Mouse (Mus musculus): ENCODE data around the gene Slc45a3. TPM values are rescaled to one million over a fixed set of nuclear protein-coding genes. Genes with fewer than 3 reads are reported as not detected.

The Slc45a3 gene
- 5.1 and 5.4 TPM in 2 replicates for polyA plus RNA-seq (2015; fragmentation: Nextera tagmentation; extraction: Ambion mirVana)

GRCm38 (mm10) chr1:131962606-131963084 is at the start of gene Slc45a3:
Gene Slc45a3, plus strand, starts transcription at chr1:131962967.
- peaks cover 15% of the 10 kb centered on the region for H3K4me1 ChIP-seq (ENCODE audit: control insufficient read depth, insufficient read depth, low read length)
- peak; percentile 62 for ATAC-seq (replicated peaks; ENCODE audit: extremely low read depth, insufficient read depth, low FRiP score)
- peak within 1 kb of the TSS; percentile 83 for H3K4me3 ChIP-seq (ENCODE audit: low read length)
- H3K36me3 ChIP-seq (ENCODE audit: control insufficient read depth, insufficient read depth): no peaks in the 10 kb centered on the region
- WGBS: 1% methylated on average over 33 of the region's 35 CpGs
- H3K4me2 ChIP-seq (ENCODE audit: low read depth, low read length): peak within 1 kb of the TSS; percentile 92
- peak within 1 kb of the TSS; percentile 51 for H3K27ac ChIP-seq (ENCODE audit: low read length)
- H3K27me3 ChIP-seq (ENCODE audit: control insufficient read depth, insufficient read depth, low read length): peaks cover 35% of the 10 kb centered on the region
- H3K9me3 ChIP-seq (replicated peaks; ENCODE audit: control insufficient read depth, low read length): no peaks in the 10 kb centered on the region
- H3K9ac ChIP-seq (ENCODE audit: low read length): peak within 1 kb of the TSS; percentile 78

- no peak overlapping the region for H3K4me3 ChIP-seq (ENCODE audit: low read length)
- H3K9ac ChIP-seq (ENCODE audit: low read length): no peak overlapping the region
- peaks cover 34% of the 10 kb centered on the region for H3K36me3 ChIP-seq (ENCODE audit: control insufficient read depth, insufficient read depth)
- H3K27me3 ChIP-seq (ENCODE audit: control insufficient read depth, insufficient read depth, low read length): no peaks in the 10 kb centered on the region
- no peak overlapping the region for H3K27ac ChIP-seq (ENCODE audit: low read length)
- H3K4me2 ChIP-seq (ENCODE audit: low read depth, low read length): no peak overlapping the region
- H3K4me1 ChIP-seq (ENCODE audit: control insufficient read depth, insufficient read depth, low read length): peaks cover 13% of the 10 kb centered on the region
- 60% methylated on average over 6 of the region's 6 CpGs for WGBS
- H3K9me3 ChIP-seq (replicated peaks; ENCODE audit: control insufficient read depth, low read length): no peaks in the 10 kb centered on the region
- no peak for ATAC-seq (replicated peaks; ENCODE audit: extremely low read depth, insufficient read depth, low FRiP score)
These were observed 45.1 kb upstream of the Slc45a3 start for GRCm38 (mm10) chr1:131917634-131918033.

GRCm38 (mm10) chr1:131919052-131919451 is 43.7 kb upstream of the Slc45a3 start:
- ATAC-seq (replicated peaks; ENCODE audit: extremely low read depth, insufficient read depth, low FRiP score): no peak
- Histone ChIP-seq H3K9me3 (replicated peaks; ENCODE audit: control insufficient read depth, low read length) (no peaks in the 10 kb centered on the region), H3K27ac (ENCODE audit: low read length) (no peak overlapping the region), H3K4me1 (ENCODE audit: control insufficient read depth, insufficient read depth, low read length) (peaks cover 13% of the 10 kb centered on the region), H3K4me2 (ENCODE audit: low read depth, low read length) (no peak overlapping the region), H3K36me3 (ENCODE audit: control insufficient read depth, insufficient read depth) (peaks cover 42% of the 10 kb centered on the region), H3K9ac (ENCODE audit: low read length) (no peak overlapping the region), H3K4me3 (ENCODE audit: low read length) (no peak overlapping the region), H3K27me3 (ENCODE audit: control insufficient read depth, insufficient read depth, low read length) (no peaks in the 10 kb centered on the region)
- 94% methylated on average over 2 of the region's 2 CpGs for WGBS

DNA sequence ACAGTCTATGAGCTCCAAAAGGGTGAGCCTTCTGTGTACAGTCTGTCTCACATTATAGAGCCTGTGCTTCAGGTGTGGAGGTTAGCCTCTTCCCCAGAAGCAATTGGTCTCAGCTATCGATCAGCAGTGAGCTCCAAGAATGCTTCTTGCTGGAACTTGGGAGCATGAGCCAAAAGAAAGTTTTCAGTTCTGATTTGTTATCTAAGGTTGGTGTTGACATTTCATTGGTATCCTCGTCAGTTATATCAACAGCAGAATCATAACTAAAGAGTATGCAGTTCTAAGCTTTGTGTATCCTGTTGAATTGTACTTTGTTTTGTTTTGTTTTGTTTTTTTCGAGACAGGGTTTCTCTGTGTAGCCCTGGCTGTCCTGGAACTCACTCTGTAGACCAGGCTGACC is 40.7 kb upstream of the Slc45a3 start:
- no peaks in the 10 kb centered on the region for H3K9me3 ChIP-seq (replicated peaks; ENCODE audit: control insufficient read depth, low read length)
- no peaks in the 10 kb centered on the region for H3K27me3 ChIP-seq (ENCODE audit: control insufficient read depth, insufficient read depth, low read length)
- H3K36me3 ChIP-seq (ENCODE audit: control insufficient read depth, insufficient read depth): peaks cover 62% of the 10 kb centered on the region
- no peak overlapping the region for H3K4me3 ChIP-seq (ENCODE audit: low read length)
- peaks cover 5% of the 10 kb centered on the region; the same call in 1 of the 2 replicates for H3K4me1 ChIP-seq (ENCODE audit: control insufficient read depth, insufficient read depth, low read length)
- WGBS: 91% methylated on average over 3 of the region's 3 CpGs
- H3K9ac ChIP-seq (ENCODE audit: low read length): no peak overlapping the region
- H3K27ac ChIP-seq (ENCODE audit: low read length): no peak overlapping the region
- no peak overlapping the region for H3K4me2 ChIP-seq (ENCODE audit: low read depth, low read length)
- no peak for ATAC-seq (replicated peaks; ENCODE audit: extremely low read depth, insufficient read depth, low FRiP score)

- H3K36me3 ChIP-seq (ENCODE audit: control insufficient read depth, insufficient read depth): peaks cover 31% of the 10 kb centered on the region
- H3K4me3 ChIP-seq (ENCODE audit: low read length): no peak overlapping the region
- H3K4me1 ChIP-seq (ENCODE audit: control insufficient read depth, insufficient read depth, low read length): peaks cover 6% of the 10 kb centered on the region
- no peaks in the 10 kb centered on the region for H3K27me3 ChIP-seq (ENCODE audit: control insufficient read depth, insufficient read depth, low read length)
- 87% methylated on average over 2 of the region's 2 CpGs for WGBS
- H3K27ac ChIP-seq (ENCODE audit: low read length): no peak overlapping the region
- no peak for ATAC-seq (replicated peaks; ENCODE audit: extremely low read depth, insufficient read depth, low FRiP score)
- no peak overlapping the region for H3K4me2 ChIP-seq (ENCODE audit: low read depth, low read length)
- H3K9me3 ChIP-seq (replicated peaks; ENCODE audit: control insufficient read depth, low read length): no peaks in the 10 kb centered on the region
- H3K9ac ChIP-seq (ENCODE audit: low read length): no peak overlapping the region
These were observed 29.3 kb upstream of the Slc45a3 start for GRCm38 (mm10) chr1:131933471-131933870.

GRCm38 (mm10) chr1:131937659-131938305 is 25.0 kb upstream of the Slc45a3 start:
- Histone ChIP-seq H3K36me3 (ENCODE audit: control insufficient read depth, insufficient read depth) (peaks cover 6% of the 10 kb centered on the region; the same call in 1 of the 2 replicates), H3K9ac (ENCODE audit: low read length) (no peak overlapping the region), H3K27ac (ENCODE audit: low read length) (no peak overlapping the region), H3K9me3 (replicated peaks; ENCODE audit: control insufficient read depth, low read length) (no peaks in the 10 kb centered on the region), H3K4me2 (ENCODE audit: low read depth, low read length) (no peak overlapping the region), H3K4me1 (ENCODE audit: control insufficient read depth, insufficient read depth, low read length) (peaks cover 28% of the 10 kb centered on the region), H3K27me3 (ENCODE audit: control insufficient read depth, insufficient read depth, low read length) (no peaks in the 10 kb centered on the region), H3K4me3 (ENCODE audit: low read length) (no peak overlapping the region)
- WGBS: 58% methylated on average over 6 of the region's 6 CpGs
- no peak for ATAC-seq (replicated peaks; ENCODE audit: extremely low read depth, insufficient read depth, low FRiP score)

- Histone ChIP-seq H3K9me3 (replicated peaks; ENCODE audit: control insufficient read depth, low read length) (no peaks in the 10 kb centered on the region), H3K27me3 (ENCODE audit: control insufficient read depth, insufficient read depth, low read length) (no peaks in the 10 kb centered on the region), H3K27ac (ENCODE audit: low read length) (peak overlapping the region; percentile 63), H3K4me3 (ENCODE audit: low read length) (no peak overlapping the region), H3K4me1 (ENCODE audit: control insufficient read depth, insufficient read depth, low read length) (peaks cover 28% of the 10 kb centered on the region), H3K4me2 (ENCODE audit: low read depth, low read length) (peak overlapping the region; percentile 13), H3K9ac (ENCODE audit: low read length) (no peak overlapping the region), H3K36me3 (ENCODE audit: control insufficient read depth, insufficient read depth) (peaks cover 6% of the 10 kb centered on the region; the same call in 1 of the 2 replicates)
- WGBS: 11% methylated on average over 1 of the region's 1 CpGs
- peak; percentile 73 for ATAC-seq (replicated peaks; ENCODE audit: extremely low read depth, insufficient read depth, low FRiP score)
These were observed 24.0 kb upstream of the Slc45a3 start for GRCm38 (mm10) chr1:131938811-131939210.

DNA sequence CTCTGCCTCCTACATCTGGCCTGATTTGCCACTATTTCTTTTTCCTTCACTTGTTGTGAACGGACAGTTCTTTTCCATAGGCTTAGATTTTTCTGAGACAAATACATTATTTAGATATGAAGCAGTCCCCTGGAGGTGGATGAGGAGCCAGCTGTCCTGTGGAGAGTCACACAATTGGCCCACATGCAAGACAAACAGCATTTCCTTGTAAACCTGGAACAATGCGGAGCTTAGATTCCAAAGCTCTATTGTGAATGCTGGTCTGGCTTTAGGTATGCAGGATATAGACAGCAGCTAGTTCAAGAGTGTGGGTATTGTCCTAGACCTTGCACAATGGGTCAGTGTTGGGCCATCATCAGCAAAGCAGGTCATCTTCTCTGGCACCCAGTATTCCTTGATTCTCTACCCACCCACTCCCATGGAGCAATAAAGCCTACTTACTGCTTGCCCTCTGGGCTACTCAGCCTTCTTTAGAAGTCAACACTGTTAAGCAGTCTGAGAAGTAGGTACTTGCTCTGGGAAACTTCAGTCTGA is 22.0 kb upstream of the Slc45a3 start:
- Histone ChIP-seq H3K4me1 (ENCODE audit: control insufficient read depth, insufficient read depth, low read length) (peaks cover 28% of the 10 kb centered on the region), H3K4me2 (ENCODE audit: low read depth, low read length) (no peak overlapping the region), H3K9ac (ENCODE audit: low read length) (no peak overlapping the region), H3K4me3 (ENCODE audit: low read length) (no peak overlapping the region), H3K27ac (ENCODE audit: low read length) (peak overlapping the region; percentile 53), H3K36me3 (ENCODE audit: control insufficient read depth, insufficient read depth) (peaks cover 2% of the 10 kb centered on the region; the same call in 1 of the 2 replicates), H3K27me3 (ENCODE audit: control insufficient read depth, insufficient read depth, low read length) (no peaks in the 10 kb centered on the region), H3K9me3 (replicated peaks; ENCODE audit: control insufficient read depth, low read length) (no peaks in the 10 kb centered on the region)
- no peak for ATAC-seq (replicated peaks; ENCODE audit: extremely low read depth, insufficient read depth, low FRiP score)
- WGBS: 54% methylated on average over 2 of the region's 2 CpGs

GRCm38 (mm10) chr1:131941501-131941900 is 21.3 kb upstream of the Slc45a3 start:
- no peak overlapping the region for H3K27ac ChIP-seq (ENCODE audit: low read length)
- no peak overlapping the region for H3K4me2 ChIP-seq (ENCODE audit: low read depth, low read length)
- no peak overlapping the region for H3K9ac ChIP-seq (ENCODE audit: low read length)
- no peaks in the 10 kb centered on the region for H3K9me3 ChIP-seq (replicated peaks; ENCODE audit: control insufficient read depth, low read length)
- peaks cover 2% of the 10 kb centered on the region; the same call in 1 of the 2 replicates for H3K36me3 ChIP-seq (ENCODE audit: control insufficient read depth, insufficient read depth)
- no peak overlapping the region for H3K4me3 ChIP-seq (ENCODE audit: low read length)
- H3K4me1 ChIP-seq (ENCODE audit: control insufficient read depth, insufficient read depth, low read length): peaks cover 28% of the 10 kb centered on the region
- ATAC-seq (replicated peaks; ENCODE audit: extremely low read depth, insufficient read depth, low FRiP score): no peak
- no peaks in the 10 kb centered on the region for H3K27me3 ChIP-seq (ENCODE audit: control insufficient read depth, insufficient read depth, low read length)
- WGBS: 89% methylated on average over 1 of the region's 1 CpGs
